Mouse (Mus musculus) CH12.LX (cell line): ENCODE measurements around the gene Lztr1. TPM values are rescaled to one million over a fixed set of nuclear protein-coding genes. Genes with fewer than 3 reads are reported as not detected.
A peak's percentile ranks its signal among the peaks of the same experiment; 100 is the strongest.

Experiments used
- DNase-seq: peaks from one replicate; pipeline ENCODE4 v3.0.0-alpha.2; 2013; ENCODE audit errors: extremely low read depth
- H3K27ac ChIP-seq: 2 replicates; pipeline ENCODE4 v1.5.1; 2012; ENCODE audit warnings: low read depth, mild to moderate bottlenecking, control low read depth, moderate library complexity; ENCODE audit not compliant: insufficient read depth
- H3K27me3 ChIP-seq: replicated peaks from 2 replicates; pipeline ENCODE3; 2012; ENCODE audit warnings: inconsistent platforms
- H3K36me3 ChIP-seq, 2 experiments: replicated peaks in 1 of 2; 2 replicates each; pipeline versions ENCODE3 to v1.6.1; 2012; ENCODE audit warnings: inconsistent platforms in 1 of 2, low read length in 1 of 2, mild to moderate bottlenecking in 1 of 2, mixed read lengths in 1 of 2, moderate library complexity in 1 of 2; ENCODE audit not compliant: control insufficient read depth in 1 of 2, insufficient read depth in 1 of 2
- H3K4me1 ChIP-seq, 2 experiments: 2 replicates each; pipeline ENCODE4 v1.6.1; 2012; ENCODE audit warnings: inconsistent platforms in 1 of 2, moderate library complexity in 1 of 2; ENCODE audit not compliant: insufficient read depth in 2 of 2, control insufficient read depth in 1 of 2
- H3K4me2 ChIP-seq: 2 replicates; pipeline ENCODE4 v1.6.1; 2012; ENCODE audit warnings: low read depth, mild to moderate bottlenecking, control low read depth; ENCODE audit not compliant: poor library complexity, insufficient read depth, severe bottlenecking
- H3K4me3 ChIP-seq, 3 experiments: fragments of 150-350 bp in 1 of 3; sonication (generic) in 1 of 3; replicated peaks in 1 of 3; 2 replicates each; pipeline versions ENCODE3 to v1.5.1; 2011 to 2012; ENCODE audit warnings: low read depth in 2 of 3, low read length in 2 of 3, mild to moderate bottlenecking in 2 of 3, moderate library complexity in 2 of 3, control low read depth in 1 of 3, improper control_type of control experiment in 1 of 3, inconsistent platforms in 1 of 3, mixed read lengths in 1 of 3; ENCODE audit not compliant: poor library complexity in 1 of 3
- H3K79me2 ChIP-seq: replicated peaks from 2 replicates; pipeline ENCODE4 v1.6.1; 2012; ENCODE audit warnings: mild to moderate bottlenecking, moderate library complexity; ENCODE audit not compliant: control insufficient read depth, poor library complexity, insufficient read depth, severe bottlenecking; ENCODE audit errors: extremely low read depth
- H3K9ac ChIP-seq: 2 replicates; pipeline ENCODE4 v1.6.1; 2012; ENCODE audit warnings: low read depth, mild to moderate bottlenecking, control low read depth, moderate library complexity; ENCODE audit not compliant: insufficient read depth
- H3K9me3 ChIP-seq: replicated peaks from 2 replicates; pipeline ENCODE3; 2012; ENCODE audit warnings: low read length, inconsistent platforms, mixed read lengths
- BHLHE40 ChIP-seq: IDR thresholded peaks from 2 replicates; pipeline ENCODE4 v1.6.1; 2011; ENCODE audit warnings: mild to moderate bottlenecking, low read depth, low read length, improper control_type of control experiment
- CHD1 ChIP-seq: IDR thresholded peaks from 2 replicates; pipeline ENCODE4 v1.6.1; 2012; ENCODE audit warnings: low read depth, low read length, improper control_type of control experiment, inconsistent platforms
- CTCF ChIP-seq, 2 experiments: IDR thresholded peaks in 1 of 2; conservative IDR thresholded peaks in 1 of 2; 2 replicates each; pipeline ENCODE4 v1.5.1; 2011 to 2012; ENCODE audit warnings: low read depth in 2 of 2, low read length in 2 of 2, improper control_type of control experiment in 1 of 2, inconsistent platforms in 1 of 2, mild to moderate bottlenecking in 1 of 2, moderate library complexity in 1 of 2
- E2F4 ChIP-seq: IDR thresholded peaks from 2 replicates; pipeline ENCODE4 v1.6.1; 2011; ENCODE audit warnings: low read depth, low read length, improper control_type of control experiment; ENCODE audit not compliant: insufficient replicate concordance
- ELF1 ChIP-seq: IDR thresholded peaks from 2 replicates; pipeline ENCODE4 v1.6.1; 2014; ENCODE audit warnings: low read depth, mild to moderate bottlenecking, inconsistent platforms, low read length, improper control_type of control experiment
- EP300 ChIP-seq: IDR thresholded peaks from 2 replicates; pipeline ENCODE4 v1.6.1; 2011; ENCODE audit warnings: low read length, improper control_type of control experiment
- JUN ChIP-seq: IDR thresholded peaks from 2 replicates; pipeline ENCODE4 v1.6.1; 2011; ENCODE audit warnings: low read depth, mild to moderate bottlenecking, low read length, improper control_type of control experiment, moderate library complexity; ENCODE audit not compliant: insufficient read depth
- JUND ChIP-seq: conservative IDR thresholded peaks from 2 replicates; pipeline ENCODE4 v1.6.1; 2011; ENCODE audit warnings: low read depth, low read length, improper control_type of control experiment
- KAT2A ChIP-seq: IDR thresholded peaks from 2 replicates; pipeline ENCODE4 v1.6.1; 2012; ENCODE audit warnings: low read length, improper control_type of control experiment, inconsistent platforms; ENCODE audit not compliant: insufficient replicate concordance
- MAX ChIP-seq: IDR thresholded peaks from 2 replicates; pipeline ENCODE4 v1.6.1; 2011; ENCODE audit warnings: low read length, improper control_type of control experiment
- MAZ ChIP-seq: IDR thresholded peaks from 2 replicates; pipeline ENCODE4 v1.6.1; 2012; ENCODE audit warnings: low read depth, mild to moderate bottlenecking, inconsistent platforms, low read length, improper control_type of control experiment, moderate library complexity
- MXI1 ChIP-seq: IDR thresholded peaks from 2 replicates; pipeline ENCODE4 v1.6.1; 2011; ENCODE audit warnings: mild to moderate bottlenecking, low read depth, low read length, improper control_type of control experiment
- MYC ChIP-seq: IDR thresholded peaks from 2 replicates; pipeline ENCODE4 v1.6.1; 2011; ENCODE audit warnings: low read depth, mild to moderate bottlenecking, improper control_type of control experiment, low read length
- NRF1 ChIP-seq: IDR thresholded peaks from 2 replicates; pipeline ENCODE4 v1.6.1; 2014; ENCODE audit warnings: low read depth, mild to moderate bottlenecking, inconsistent platforms, low read length, improper control_type of control experiment, moderate library complexity
- POLR2A ChIP-seq: IDR thresholded peaks from 2 replicates; pipeline ENCODE4 v1.6.1; 2011; ENCODE audit warnings: low read depth, mild to moderate bottlenecking, improper control_type of control experiment, low read length
- POLR2AphosphoS2 ChIP-seq: IDR thresholded peaks from 2 replicates; pipeline ENCODE4 v1.6.1; 2011; ENCODE audit warnings: low read depth, low read length, improper control_type of control experiment
- RAD21 ChIP-seq: IDR thresholded peaks from 2 replicates; pipeline ENCODE4 v1.6.1; 2011; ENCODE audit warnings: low read depth, mild to moderate bottlenecking, low read length, improper control_type of control experiment, moderate library complexity
- RCOR1 ChIP-seq: conservative IDR thresholded peaks from 2 replicates; pipeline ENCODE4 v1.6.1; 2012; ENCODE audit warnings: low read depth, mild to moderate bottlenecking, inconsistent platforms, low read length, improper control_type of control experiment
- SIN3A ChIP-seq: IDR thresholded peaks from 2 replicates; pipeline ENCODE4 v1.6.1; 2012; ENCODE audit warnings: low read length, improper control_type of control experiment, inconsistent platforms
- SMC3 ChIP-seq: IDR thresholded peaks from 2 replicates; pipeline ENCODE4 v1.6.1; 2011; ENCODE audit warnings: low read depth, low read length, improper control_type of control experiment
- TCF12 ChIP-seq: IDR thresholded peaks from 2 replicates; pipeline ENCODE4 v1.6.1; 2014; ENCODE audit warnings: low read depth, mild to moderate bottlenecking, inconsistent platforms, low read length, improper control_type of control experiment
- UBTF ChIP-seq: IDR thresholded peaks from 2 replicates; pipeline ENCODE4 v1.6.1; 2012; ENCODE audit warnings: low read depth, mild to moderate bottlenecking, inconsistent platforms, low read length, improper control_type of control experiment, moderate library complexity
- USF2 ChIP-seq: conservative IDR thresholded peaks from 2 replicates; pipeline ENCODE4 v1.6.1; 2011; ENCODE audit warnings: low read depth, low read length, improper control_type of control experiment
- ZC3H11A ChIP-seq: IDR thresholded peaks from 2 replicates; pipeline ENCODE4 v1.6.1; 2012; ENCODE audit warnings: low read depth, mild to moderate bottlenecking, inconsistent platforms, low read length, improper control_type of control experiment
- ZKSCAN1 ChIP-seq: IDR thresholded peaks from 2 replicates; pipeline ENCODE4 v1.6.1; 2012; ENCODE audit warnings: low read depth, inconsistent platforms, low read length, improper control_type of control experiment, borderline replicate concordance
- ZMIZ1 ChIP-seq: IDR thresholded peaks from 2 replicates; pipeline ENCODE4 v1.6.1; 2012; ENCODE audit warnings: low read depth, mild to moderate bottlenecking, inconsistent platforms, low read length, improper control_type of control experiment
- dilution Hi-C: fragments of 300-500 bp; cut with MboI; formaldehyde crosslinking; loops from 2 replicates; pipeline ENCODE4 v1.14.3; 2020; ENCODE audit warnings: low sequenced_read_pairs; ENCODE audit not compliant: extremely low pct_unique_long_range_greater_than_20kb, extremely low pct_ligation_motif_present
- in situ Hi-C: fragments of 300-500 bp; cut with MboI; formaldehyde crosslinking; loops from 3 replicates; pipeline ENCODE4 v1.14.3; 2019; ENCODE audit warnings: low sequenced_read_pairs, low pct_ligation_motif_present, low pct_unique_long_range_greater_than_20kb, mixed read lengths
- polyA plus RNA-seq: library from polyadenylated mRNA; unstranded; fragments of >175 nt; gene quantifications from 2 replicates; pipeline ENCODE4 v1.2.1, GENCODE M21; 2012; ENCODE audit warnings: low read depth; ENCODE audit not compliant: insufficient read length
- total RNA-seq, 2 experiments: library from RNA; depleted of rRNA; stranded (reverse); fragments of 300-350 nt in 1 of 2; fragments of >200 nt in 1 of 2; gene quantifications; 2 replicates each; pipeline ENCODE4 v1.2.3; 2012 to 2014

Lztr1 gene
- total and polyA plus RNA-seq, 3 experiments, result 110 to 138 (median 111) TPM

- H3K36me3 ChIP-seq, result peaks cover 38 to 87% of the 10 kb centered on the region in 2 experiments
- no peak overlapping the region for H3K27ac ChIP-seq
- H3K79me2 ChIP-seq, result peaks cover 53% of the 10 kb centered on the region
- DNase-seq, result no peak
- H3K9me3 ChIP-seq, result no peaks in the 10 kb centered on the region
- H3K4me3 ChIP-seq, result no peak overlapping the region
- peaks cover 0 to 16% of the 10 kb centered on the region in 2 experiments; a peak in 2 of 4 replicates for H3K4me1 ChIP-seq
- dilution Hi-C loops (no loop called here), in situ Hi-C loops (no loop called here)
- H3K4me2 ChIP-seq, result no peak overlapping the region
- TF ChIP-seq MAX (no peak), MAZ (no peak), MXI1 (no peak), SIN3A (no peak), POLR2AphosphoS2 (no peak), KAT2A (no peak), RCOR1 (no peak), ZKSCAN1 (no peak), MYC (no peak), JUND (no peak), USF2 (no peak), CHD1 (no peak), NRF1 (no peak)
- H3K27me3 ChIP-seq, result no peaks in the 10 kb centered on the region
- no peak overlapping the region for H3K9ac ChIP-seq
These were observed 36.0 kb upstream of the Lztr1 start for GRCm38 (mm10) chr16:17472498-17472897.

GRCm38 (mm10) chr16:17474091-17474490 lies 34.4 kb upstream of the Lztr1 start:
- H3K4me3 ChIP-seq, result no peak overlapping the region
- no peak overlapping the region for H3K27ac ChIP-seq
- H3K79me2 ChIP-seq, result peaks cover 57% of the 10 kb centered on the region
- H3K36me3 ChIP-seq, result peaks cover 41 to 87% of the 10 kb centered on the region in 2 experiments
- H3K9ac ChIP-seq, result no peak overlapping the region
- peaks cover 0 to 15% of the 10 kb centered on the region in 2 experiments; a peak in 2 of 4 replicates for H3K4me1 ChIP-seq
- no peak overlapping the region for H3K4me2 ChIP-seq
- dilution Hi-C loops, result no loop called here
- in situ Hi-C loops, result no loop called here
- TF ChIP-seq JUN (no peak), MAX (no peak), KAT2A (no peak), CTCF (conservative IDR thresholded peaks at IDR 0.05 in 1 of 2, IDR thresholded peaks at IDR 0.05 in 1 of 2; ENCODE audit: low read depth in 2 of 2, low read length in 2 of 2) (peak; percentile 74 to 94), RAD21 (peak; percentile 53), EP300 (no peak), SIN3A (no peak), UBTF (no peak), MXI1 (no peak), BHLHE40 (no peak), ZMIZ1 (no peak), POLR2A (no peak), NRF1 (no peak), CHD1 (no peak), JUND (no peak), E2F4 (no peak), ZC3H11A (no peak), MYC (no peak), MAZ (no peak), ELF1 (no peak), TCF12 (no peak), SMC3 (peak; percentile 75)
- H3K27me3 ChIP-seq, result no peaks in the 10 kb centered on the region
- peak; percentile 48 for DNase-seq
- H3K9me3 ChIP-seq, result no peaks in the 10 kb centered on the region
